Mouse (Mus musculus) macrophage (primary cell): Measurements from ENCODE around the gene Snx18. TPM values are rescaled to one million over a fixed set of nuclear protein-coding genes. Genes with fewer than 3 reads are reported as not detected.
A peak's percentile ranks its signal among the peaks of the same experiment; 100 is the strongest.

Experiments
- H3K27ac ChIP-seq: fragments of 350-480 bp; formaldehyde crosslinking; 2 replicates; pipeline ENCODE4 v1.9.0; 2021
- H3K36me3 ChIP-seq: fragments of 350-480 bp; formaldehyde crosslinking; 2 replicates; pipeline ENCODE4 v1.9.0; 2021; ENCODE audit errors: inconsistent target
- H3K4me3 ChIP-seq: fragments of 350-480 bp; formaldehyde crosslinking; 2 replicates; pipeline ENCODE4 v1.9.0; 2021; ENCODE audit errors: inconsistent target
- H3K79me2 ChIP-seq: fragments of 350-480 bp; formaldehyde crosslinking; 2 replicates; pipeline ENCODE4 v1.9.0; 2021; ENCODE audit errors: inconsistent target
- WGBS: methylation state at CpG from one replicate; pipeline ENCODE4 v1.1.7; 2026; ENCODE audit warnings: inconsistent platforms; ENCODE audit not compliant: missing documents; 5-methylcytosine and 5-hydroxymethylcytosine counted together
- polyA plus RNA-seq: library from polyadenylated mRNA; stranded (reverse); fragments of 250-400 nt; gene quantifications from 3 replicates; pipeline ENCODE4 v1.2.4, GENCODE M21; 2018; ENCODE audit warnings: inconsistent platforms

The Snx18 gene
- polyA plus RNA-seq, 1 experiment from 2014 or later, result 28.7 TPM

- 86% methylated on average over 13 of the region's 13 CpGs for whole genome bisulfite sequencing
- H3K27ac ChIP-seq, result no peak overlapping the region
- H3K36me3 ChIP-seq, result peaks cover 7% of the 10 kb centered on the region; the same call in 1 of the 2 replicates
- H3K79me2 ChIP-seq, result peaks cover 100% of the 10 kb centered on the region
- H3K4me3 ChIP-seq, result no peak overlapping the region
Observed at GRCm38 (mm10) chr13:113610732-113611500, 7.4 kb downstream of the Snx18 start.

- Histone ChIP-seq H3K36me3 (peaks cover 7% of the 10 kb centered on the region; the same call in 1 of the 2 replicates), H3K4me3 (no peak overlapping the region), H3K79me2 (peaks cover 100% of the 10 kb centered on the region), H3K27ac (no peak overlapping the region)
- WGBS, result 65% methylated on average over 3 of the region's 3 CpGs
Observed at GRCm38 (mm10) chr13:113609429-113609828, 8.9 kb downstream of the Snx18 start.

DNA sequence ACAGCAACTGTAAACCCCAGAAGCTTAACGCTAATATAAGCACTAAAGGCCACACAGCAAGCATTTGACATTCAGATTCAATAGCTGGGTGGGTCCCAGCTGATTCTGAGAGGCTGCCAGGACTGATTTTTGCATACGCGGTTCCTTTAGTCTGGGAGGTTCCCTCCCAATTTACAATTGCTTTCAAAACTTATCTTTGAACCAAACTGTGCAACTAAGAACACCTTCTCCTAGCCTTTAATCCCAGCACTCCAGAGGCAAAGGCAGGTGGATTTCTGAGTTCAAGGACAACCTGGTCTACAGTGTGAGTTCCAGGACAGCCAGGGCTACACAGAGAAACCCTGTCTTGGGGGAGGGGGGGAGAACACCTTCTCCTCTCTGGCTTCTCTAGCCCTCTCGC is 10.5 kb downstream of the Snx18 start:
- H3K4me3 ChIP-seq, result no peak overlapping the region
- peaks cover 100% of the 10 kb centered on the region for H3K79me2 ChIP-seq
- no peak overlapping the region for H3K27ac ChIP-seq
- H3K36me3 ChIP-seq, result peaks cover 5% of the 10 kb centered on the region; the same call in 1 of the 2 replicates
- WGBS, result 85% methylated on average over 4 of the region's 4 CpGs

DNA sequence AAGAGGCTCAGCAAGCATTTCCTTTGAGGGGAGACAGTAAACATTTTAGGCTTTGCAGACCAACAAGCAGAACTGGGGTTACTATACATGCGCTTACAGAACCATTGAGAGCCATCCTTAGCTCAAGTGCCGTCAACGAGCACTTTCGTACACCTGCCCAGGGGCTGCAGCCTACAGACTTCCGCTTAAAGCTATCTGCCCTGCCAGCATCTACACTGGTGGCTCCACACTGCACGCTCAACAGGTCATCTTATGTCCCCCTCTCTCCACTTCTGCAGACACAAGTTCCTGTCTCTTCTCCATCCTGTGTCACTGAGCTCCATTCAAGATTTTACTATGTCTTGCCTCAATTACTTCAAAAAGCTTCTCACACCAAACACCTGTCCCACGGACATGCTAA is 11.0 kb downstream of the Snx18 start:
- Histone ChIP-seq H3K36me3 (peaks cover under 1% of the 10 kb centered on the region; the same call in 1 of the 2 replicates), H3K79me2 (peaks cover 100% of the 10 kb centered on the region), H3K4me3 (no peak overlapping the region), H3K27ac (no peak overlapping the region)
- 92% methylated on average over 7 of the region's 7 CpGs for WGBS

DNA sequence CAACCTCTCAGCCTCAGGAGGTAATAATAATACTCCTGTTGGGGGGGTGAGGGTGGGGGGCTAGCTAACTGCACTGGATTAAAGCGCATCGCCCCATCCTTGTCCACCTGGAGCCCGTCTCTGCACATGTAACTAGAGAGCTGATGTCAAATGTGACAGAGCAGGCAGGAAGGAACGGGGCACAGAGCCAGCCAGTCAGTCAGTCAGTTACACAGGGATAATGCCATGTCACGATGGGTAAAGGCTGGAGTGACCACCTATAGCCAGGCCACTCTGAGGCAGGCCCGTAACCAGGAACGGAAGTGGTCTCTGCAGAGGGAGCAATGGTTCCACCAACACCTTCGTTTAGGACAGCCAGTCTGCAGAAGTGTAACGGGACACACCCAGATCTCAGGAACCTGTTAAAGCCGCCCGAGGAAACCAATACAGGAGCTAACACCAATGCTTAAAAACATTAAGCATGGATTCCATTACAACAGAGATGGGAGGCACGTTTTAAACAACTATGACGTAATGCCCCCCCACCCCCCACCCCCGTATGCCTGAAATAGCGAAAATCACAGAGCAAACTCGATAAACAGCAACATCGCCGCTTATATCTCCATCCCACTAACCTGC is 11.5 kb downstream of the Snx18 start:
- H3K4me3 ChIP-seq, result no peak overlapping the region
- H3K36me3 ChIP-seq, result no peaks in the 10 kb centered on the region
- 85% methylated on average over 15 of the region's 18 CpGs for WGBS
- no peak overlapping the region for H3K27ac ChIP-seq
- peaks cover 100% of the 10 kb centered on the region for H3K79me2 ChIP-seq

DNA sequence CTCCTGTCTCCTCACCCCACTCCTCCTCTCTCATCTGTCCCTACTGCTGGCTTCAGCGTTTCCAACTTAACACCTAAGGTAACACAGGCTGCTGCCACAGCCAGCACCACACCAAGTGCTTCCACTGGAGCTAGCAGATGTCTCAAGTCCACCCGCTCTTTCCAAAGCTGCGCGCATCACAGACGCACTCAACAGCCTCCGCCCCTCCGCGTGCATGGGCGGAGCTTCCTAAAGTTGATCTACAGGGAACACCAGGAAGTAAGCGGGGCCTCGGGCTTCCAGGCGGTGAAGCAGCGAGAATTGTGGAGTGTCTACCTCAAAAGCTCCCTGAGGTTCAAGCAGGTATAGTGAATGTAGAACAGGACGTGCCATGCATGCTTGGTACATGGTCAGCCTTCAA is 12.2 kb downstream of the Snx18 start:
- Histone ChIP-seq H3K27ac (no peak overlapping the region), H3K4me3 (no peak overlapping the region), H3K36me3 (no peaks in the 10 kb centered on the region), H3K79me2 (peaks cover 100% of the 10 kb centered on the region)
- WGBS, result 97% methylated on average over 14 of the region's 14 CpGs

GRCm38 (mm10) chr13:113605693-113606092 is 12.7 kb downstream of the Snx18 start:
- H3K36me3 ChIP-seq, result no peaks in the 10 kb centered on the region
- no peak overlapping the region for H3K4me3 ChIP-seq
- 94% methylated on average over 10 of the region's 10 CpGs for WGBS
- peaks cover 100% of the 10 kb centered on the region for H3K79me2 ChIP-seq
- H3K27ac ChIP-seq, result no peak overlapping the region

DNA sequence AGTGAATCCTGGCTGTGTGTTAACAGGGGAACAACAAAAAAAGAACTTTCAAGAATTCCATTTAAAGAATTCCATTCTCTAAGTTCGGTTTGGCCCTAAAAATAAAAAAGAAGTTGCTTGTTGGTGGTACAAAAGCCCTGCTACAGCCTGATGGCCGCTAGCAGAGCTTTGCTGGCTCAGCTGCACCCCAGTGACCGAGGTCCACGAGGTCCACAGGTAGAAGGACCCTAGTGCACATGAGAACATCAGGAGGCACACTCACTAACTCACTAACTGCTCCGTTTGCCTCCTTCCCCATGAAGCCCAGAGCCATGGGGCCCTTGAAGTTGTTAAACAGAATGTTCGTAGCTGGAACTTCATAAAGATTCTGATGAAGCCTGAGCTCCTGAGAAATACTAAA is 14.0 kb downstream of the Snx18 start:
- WGBS, result 87% methylated on average over 6 of the region's 6 CpGs
- H3K36me3 ChIP-seq, result no peaks in the 10 kb centered on the region
- H3K79me2 ChIP-seq, result peaks cover 100% of the 10 kb centered on the region
- no peak overlapping the region for H3K27ac ChIP-seq
- H3K4me3 ChIP-seq, result no peak overlapping the region

DNA sequence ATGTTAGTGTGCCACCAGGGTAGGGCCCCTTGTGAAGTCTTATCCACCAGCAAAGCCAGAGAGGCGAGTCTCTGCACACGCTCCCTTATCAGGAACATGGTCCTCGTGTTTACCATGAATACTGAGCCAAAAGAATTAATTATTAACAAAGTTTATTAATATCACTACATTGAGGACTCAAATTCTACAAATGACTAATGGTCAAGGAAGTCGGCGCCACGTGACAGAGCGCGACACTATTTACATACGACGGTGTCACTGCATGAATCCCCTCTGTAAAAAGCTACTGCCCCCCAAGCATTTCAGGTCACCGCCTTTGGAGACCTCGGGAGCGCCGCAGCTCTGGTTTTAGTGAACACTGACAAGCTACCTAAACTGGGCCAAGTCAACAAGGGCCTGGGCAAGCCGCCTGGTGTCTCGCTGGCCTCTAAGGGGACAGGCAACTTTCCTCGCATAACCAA is 15.5 kb downstream of the Snx18 start:
- Histone ChIP-seq H3K36me3 (no peaks in the 10 kb centered on the region), H3K4me3 (no peak overlapping the region), H3K79me2 (peaks cover 100% of the 10 kb centered on the region), H3K27ac (no peak overlapping the region)
- 98% methylated on average over 17 of the region's 17 CpGs for WGBS

DNA sequence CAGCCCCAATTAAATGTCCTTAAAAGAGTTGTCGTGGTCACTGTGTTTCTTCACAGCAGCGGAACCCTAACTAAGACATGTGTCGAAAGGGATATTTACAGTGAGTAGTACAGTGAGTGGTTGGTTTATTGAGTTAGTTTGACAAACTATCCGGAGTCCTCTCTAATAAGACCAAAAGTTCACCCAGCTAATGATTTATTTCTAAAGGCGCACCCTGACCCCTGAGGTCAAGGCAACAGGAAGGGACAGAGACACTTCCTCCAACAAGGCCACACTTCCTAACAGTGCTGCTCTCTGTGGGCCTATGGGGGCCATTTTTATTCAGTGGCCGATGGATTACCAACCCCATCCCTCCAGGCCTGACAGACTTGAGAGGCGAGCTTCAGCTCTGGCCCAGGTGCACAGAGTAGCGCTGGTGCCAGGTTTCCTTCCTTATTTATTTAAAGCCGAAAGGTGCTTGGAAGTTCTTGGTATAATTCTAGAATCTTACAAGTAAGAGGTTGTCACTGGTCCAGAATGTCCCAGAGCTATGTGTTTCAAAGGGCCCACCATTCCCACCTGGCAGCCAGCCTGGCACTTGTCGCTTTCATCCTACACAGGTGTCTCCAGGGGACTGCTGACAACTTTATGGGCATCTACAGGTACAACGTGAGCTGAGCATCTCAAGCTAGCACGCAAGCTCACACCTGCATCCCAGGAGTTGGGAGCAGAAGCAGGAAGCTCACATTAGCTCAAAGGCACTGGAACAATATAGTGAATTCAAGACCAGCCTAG is 16.3 kb downstream of the Snx18 start:
- H3K36me3 ChIP-seq, result no peaks in the 10 kb centered on the region
- peaks cover 100% of the 10 kb centered on the region for H3K79me2 ChIP-seq
- H3K4me3 ChIP-seq, result no peak overlapping the region
- 91% methylated on average over 12 of the region's 12 CpGs for WGBS
- H3K27ac ChIP-seq, result peak overlapping the region; percentile 80

GRCm38 (mm10) chr13:113600531-113601463 is 17.6 kb downstream of the Snx18 start:
- H3K27ac ChIP-seq, result peak overlapping the region; percentile 80
- H3K4me3 ChIP-seq, result no peak overlapping the region
- WGBS, result 36% methylated on average over 18 of the region's 18 CpGs
- H3K36me3 ChIP-seq, result no peaks in the 10 kb centered on the region
- H3K79me2 ChIP-seq, result peaks cover 100% of the 10 kb centered on the region

GRCm38 (mm10) chr13:113599701-113600530 is 18.4 kb downstream of the Snx18 start:
- Histone ChIP-seq H3K79me2 (peaks cover 100% of the 10 kb centered on the region), H3K27ac (peak overlapping the region; percentile 80), H3K4me3 (no peak overlapping the region), H3K36me3 (no peaks in the 10 kb centered on the region)
- 73% methylated on average over 21 of the region's 22 CpGs for WGBS

GRCm38 (mm10) chr13:113597616-113598015 is 20.7 kb downstream of the Snx18 start:
- H3K27ac ChIP-seq, result no peak overlapping the region
- WGBS, result 93% methylated on average over 10 of the region's 10 CpGs
- peaks cover 14% of the 10 kb centered on the region for H3K36me3 ChIP-seq
- H3K79me2 ChIP-seq, result peaks cover 100% of the 10 kb centered on the region
- no peak overlapping the region for H3K4me3 ChIP-seq
